Mouse (Mus musculus): Measurements from ENCODE around the gene C4bp.

DNA sequence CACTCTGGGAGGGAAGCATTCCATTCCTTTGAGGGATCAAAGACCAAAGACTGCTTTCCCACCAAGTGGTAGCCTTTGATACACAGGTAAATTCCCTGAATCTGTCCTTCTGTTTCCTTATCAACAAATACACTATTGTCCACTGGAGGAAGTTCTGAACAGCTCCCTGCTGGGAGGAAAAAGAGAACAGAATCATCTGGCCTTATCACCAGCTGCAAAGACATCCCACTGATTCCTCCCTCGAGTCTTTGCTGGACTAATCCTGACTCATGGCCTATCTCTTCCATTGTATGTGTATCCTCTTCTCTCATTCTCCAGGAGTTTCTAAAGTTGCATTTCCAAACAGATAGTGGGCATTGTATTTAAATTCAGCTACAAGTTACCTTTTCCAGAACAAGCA lies 22.5 kb upstream of the C4bp start:
- TF ChIP-seq POLR2A (IDR thresholded peaks at IDR 0.05; ENCODE audit: extremely low read depth, insufficient read depth, low read length) (no peak), CTCF (IDR thresholded peaks at IDR 0.05; ENCODE audit: low read depth, low read length) (no peak)

Measured in liver, adult 2 months (tissue).